Mouse (Mus musculus) megakaryocyte, embryonic 14.5 days (primary cell): ENCODE measurements around the gene Kcna7.

Source experiments
- FLI1 ChIP-seq: IDR thresholded peaks from 2 replicates; pipeline ENCODE4 v1.6.1; 2012; ENCODE audit warnings: low read length, inconsistent platforms, mixed read lengths
- GATA1 ChIP-seq: IDR thresholded peaks from 3 replicates; pipeline ENCODE4 v1.6.1; 2012; ENCODE audit warnings: mixed read lengths, low read length, inconsistent platforms, borderline replicate concordance

DNA sequence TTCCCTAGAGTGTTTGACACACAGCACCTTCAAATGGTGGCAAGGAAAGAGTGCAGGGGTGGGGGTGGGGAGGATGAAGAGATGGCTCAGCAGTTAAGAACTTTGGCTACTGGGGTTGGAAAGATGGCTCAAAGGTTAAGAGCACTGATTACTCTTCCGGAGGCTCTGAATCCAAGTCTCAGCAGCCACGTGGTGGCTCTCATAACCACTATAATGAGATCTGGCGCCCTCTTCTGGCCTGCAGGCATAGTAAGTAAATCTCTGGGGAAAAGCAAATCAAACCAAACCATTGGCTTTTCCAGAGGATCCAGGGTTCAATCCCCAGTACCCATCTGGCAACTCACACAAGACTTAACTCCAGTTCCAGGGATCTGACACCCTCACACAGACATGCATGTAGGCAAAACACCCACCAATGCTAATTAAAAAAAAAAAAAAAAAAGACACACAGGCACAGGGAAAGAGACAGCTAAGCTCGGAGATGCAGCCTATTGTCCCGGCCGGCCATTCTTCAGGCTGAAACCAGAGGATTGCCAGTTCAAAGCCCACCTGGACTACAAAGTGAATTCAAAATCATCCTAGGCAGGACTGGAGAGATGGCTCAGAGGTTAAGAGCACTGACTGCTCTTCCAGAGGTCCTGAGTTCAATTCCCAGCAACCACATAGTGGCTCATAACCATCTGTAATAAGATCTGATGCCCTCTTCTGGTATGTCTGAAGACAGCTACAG is 1.8 kb upstream of the Kcna7 start:
- no peak for TF ChIP-seq GATA1
- no peak for TF ChIP-seq FLI1
